Mouse (Mus musculus): Measurements from ENCODE around the gene Dyrk1a.

DNA sequence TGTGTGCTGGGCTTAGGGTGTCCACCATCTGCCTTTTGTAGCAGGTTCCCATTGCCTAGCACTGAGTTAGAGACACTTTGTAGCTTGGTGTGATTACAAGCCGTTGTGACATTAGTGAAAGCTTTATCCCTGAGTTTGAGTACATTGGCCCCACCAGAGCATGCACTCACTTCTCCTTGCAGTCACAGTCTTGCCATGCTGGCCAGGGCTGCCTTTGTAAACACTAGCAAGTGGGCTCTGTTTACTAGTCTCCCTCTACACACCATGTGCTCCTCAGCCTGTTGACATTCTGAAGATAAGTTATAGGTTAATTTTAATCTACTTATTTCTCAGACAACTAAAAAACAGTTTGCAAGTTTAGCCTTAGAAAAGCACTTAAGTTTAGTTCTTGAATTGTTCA lies 37.7 kb downstream of the Dyrk1a start:
- no peak for TF ChIP-seq POLR2A (IDR thresholded peaks at IDR 0.05; ENCODE audit: borderline replicate concordance, control insufficient read depth, low read depth, low read length)
- no peak for TF ChIP-seq CTCF (IDR thresholded peaks at IDR 0.05; ENCODE audit: control insufficient read depth, insufficient read depth, low read length)
